Mouse (Mus musculus): ENCODE measurements at regions not wholly inside any gene's neighbourhood (a gene's known extent, or its start where the extent isn't known, plus 50 kb on each side); places are given as distances from the start of the nearest gene placed in this dataset.

DNA sequence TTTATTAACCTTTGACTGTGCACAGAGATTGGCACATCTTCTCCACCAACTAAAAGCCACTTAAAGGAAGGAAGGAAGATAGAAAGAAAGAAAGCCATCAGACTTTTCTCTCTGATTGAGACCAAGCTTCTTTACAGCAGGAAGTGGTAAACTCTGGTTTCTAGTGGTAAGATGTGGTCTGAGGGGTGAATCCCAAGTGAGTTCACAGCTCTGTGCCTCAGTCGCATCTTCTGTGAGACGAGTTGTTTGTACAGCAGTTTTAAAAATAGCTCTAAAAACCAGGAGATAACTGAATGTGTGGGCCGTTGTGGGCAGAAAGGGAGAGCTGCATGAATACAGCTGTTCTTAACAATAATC, 224.8 kb upstream of the Serp2 start:
- no peak for DNase-seq (ENCODE audit: low read depth, low spot score)
- in situ Hi-C loops (cut with MboI; ENCODE audit: low sequenced_read_pairs in 2 of 2, unreplicated experiment in 2 of 2) = no loop called here
- TF ChIP-seq ZC3H11A (IDR thresholded peaks at IDR 0.05; ENCODE audit: borderline replicate concordance, low read depth, low read length) (no peak), MAFK (IDR thresholded peaks at IDR 0.05; ENCODE audit: insufficient read depth, low read depth, low read length) (no peak), ZNF384 (IDR thresholded peaks at IDR 0.05; ENCODE audit: low read depth, low read length) (no peak), CHD2 (IDR thresholded peaks at IDR 0.05; ENCODE audit: low read depth, low read length) (no peak), HCFC1 (IDR thresholded peaks at IDR 0.05; ENCODE audit: borderline replicate concordance, insufficient read depth, low read length) (no peak)
- no peaks in the 10 kb centered on the region for H3K36me3 ChIP-seq (ENCODE audit: control insufficient read depth, insufficient read depth, low read length, poor library complexity, severe bottlenecking)
- no peak overlapping the region for H3K27ac ChIP-seq (ENCODE audit: insufficient read depth, low read depth, low read length, poor library complexity, severe bottlenecking)
- H3K9ac ChIP-seq (ENCODE audit: insufficient read depth, low read depth, low read length, poor library complexity, severe bottlenecking) = no peak overlapping the region
- no peaks in the 10 kb centered on the region for H3K9me3 ChIP-seq (ENCODE audit: control insufficient read depth, insufficient read depth, low read depth, low read length)
- no peaks in the 10 kb centered on the region for H3K4me1 ChIP-seq (ENCODE audit: control insufficient read depth in 2 of 2, insufficient read depth in 2 of 2, low read length in 2 of 2, poor library complexity in 1 of 2)
- no peak overlapping the region for H3K4me3 ChIP-seq (ENCODE audit: insufficient read depth in 1 of 2, low read depth in 1 of 2, low read length in 2 of 2, poor library complexity in 1 of 2, severe bottlenecking in 1 of 2)

DNA sequence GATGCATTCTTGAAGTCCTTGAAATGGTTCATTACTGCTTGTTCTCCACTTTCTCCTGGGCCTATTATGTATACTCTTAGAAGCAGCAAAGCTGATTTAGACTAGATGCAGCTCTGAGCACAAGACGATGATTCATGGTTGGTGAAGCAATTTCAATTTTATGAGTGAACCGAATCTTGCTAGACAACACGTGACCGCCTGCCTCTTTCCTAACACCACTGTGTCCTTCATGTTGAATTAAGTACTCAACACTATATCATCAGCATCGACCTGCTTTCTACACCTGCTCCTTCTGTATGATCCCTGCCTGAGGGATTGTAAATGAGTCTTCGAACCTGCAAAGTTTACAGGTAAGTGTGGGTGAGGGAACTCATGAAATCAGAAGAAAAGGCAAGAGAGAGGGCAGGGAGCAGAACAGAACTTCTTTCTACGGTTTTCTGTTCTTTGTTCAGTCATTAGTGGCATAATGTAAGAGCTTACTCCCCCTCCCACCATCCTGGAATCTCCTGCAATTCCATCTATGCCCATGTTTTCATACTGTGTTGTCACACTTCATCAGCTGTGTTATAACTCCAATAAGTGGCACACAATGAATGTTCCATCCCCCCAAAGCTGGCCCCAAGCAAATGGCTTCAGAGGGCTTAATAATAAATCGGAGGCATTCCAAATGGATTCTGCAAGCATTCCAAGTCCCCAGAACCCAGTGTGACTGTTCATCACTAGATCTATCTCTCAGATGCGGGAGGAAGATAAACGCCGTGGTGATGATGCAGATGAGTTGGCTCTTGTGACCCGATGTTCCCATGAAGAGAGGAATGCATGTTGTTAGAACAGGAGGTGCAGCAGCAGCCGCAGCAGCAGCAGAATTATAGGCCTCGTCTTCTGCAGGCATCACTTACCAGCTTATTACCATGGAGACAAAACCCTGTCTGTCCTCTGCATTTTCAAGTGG, 224.2 kb upstream of the Serp2 start:
- H3K36me3 ChIP-seq (ENCODE audit: control insufficient read depth, insufficient read depth, low read length, poor library complexity, severe bottlenecking) = no peaks in the 10 kb centered on the region
- no peak overlapping the region for H3K27ac ChIP-seq (ENCODE audit: insufficient read depth, low read depth, low read length, poor library complexity, severe bottlenecking)
- H3K4me3 ChIP-seq (ENCODE audit: insufficient read depth in 1 of 2, low read depth in 1 of 2, low read length in 2 of 2, poor library complexity in 1 of 2, severe bottlenecking in 1 of 2) = no peak overlapping the region
- no peaks in the 10 kb centered on the region for H3K9me3 ChIP-seq (ENCODE audit: control insufficient read depth, insufficient read depth, low read depth, low read length)
- DNase-seq (ENCODE audit: low read depth, low spot score) = no peak
- no peak overlapping the region for H3K9ac ChIP-seq (ENCODE audit: insufficient read depth, low read depth, low read length, poor library complexity, severe bottlenecking)
- no peaks in the 10 kb centered on the region for H3K4me1 ChIP-seq (ENCODE audit: control insufficient read depth in 2 of 2, insufficient read depth in 2 of 2, low read length in 2 of 2, poor library complexity in 1 of 2)
- no peak for TF ChIP-seq HCFC1 (IDR thresholded peaks at IDR 0.05; ENCODE audit: borderline replicate concordance, insufficient read depth, low read length)
- TF ChIP-seq ZNF384 (IDR thresholded peaks at IDR 0.05; ENCODE audit: low read depth, low read length) = no peak
- no peak for TF ChIP-seq MAFK (IDR thresholded peaks at IDR 0.05; ENCODE audit: insufficient read depth, low read depth, low read length)
- no peak for TF ChIP-seq CHD2 (IDR thresholded peaks at IDR 0.05; ENCODE audit: low read depth, low read length)
- TF ChIP-seq ZC3H11A (IDR thresholded peaks at IDR 0.05; ENCODE audit: borderline replicate concordance, low read depth, low read length) = no peak
- in situ Hi-C loops (cut with MboI; ENCODE audit: low sequenced_read_pairs in 2 of 2, unreplicated experiment in 2 of 2) = no loop called here

DNA sequence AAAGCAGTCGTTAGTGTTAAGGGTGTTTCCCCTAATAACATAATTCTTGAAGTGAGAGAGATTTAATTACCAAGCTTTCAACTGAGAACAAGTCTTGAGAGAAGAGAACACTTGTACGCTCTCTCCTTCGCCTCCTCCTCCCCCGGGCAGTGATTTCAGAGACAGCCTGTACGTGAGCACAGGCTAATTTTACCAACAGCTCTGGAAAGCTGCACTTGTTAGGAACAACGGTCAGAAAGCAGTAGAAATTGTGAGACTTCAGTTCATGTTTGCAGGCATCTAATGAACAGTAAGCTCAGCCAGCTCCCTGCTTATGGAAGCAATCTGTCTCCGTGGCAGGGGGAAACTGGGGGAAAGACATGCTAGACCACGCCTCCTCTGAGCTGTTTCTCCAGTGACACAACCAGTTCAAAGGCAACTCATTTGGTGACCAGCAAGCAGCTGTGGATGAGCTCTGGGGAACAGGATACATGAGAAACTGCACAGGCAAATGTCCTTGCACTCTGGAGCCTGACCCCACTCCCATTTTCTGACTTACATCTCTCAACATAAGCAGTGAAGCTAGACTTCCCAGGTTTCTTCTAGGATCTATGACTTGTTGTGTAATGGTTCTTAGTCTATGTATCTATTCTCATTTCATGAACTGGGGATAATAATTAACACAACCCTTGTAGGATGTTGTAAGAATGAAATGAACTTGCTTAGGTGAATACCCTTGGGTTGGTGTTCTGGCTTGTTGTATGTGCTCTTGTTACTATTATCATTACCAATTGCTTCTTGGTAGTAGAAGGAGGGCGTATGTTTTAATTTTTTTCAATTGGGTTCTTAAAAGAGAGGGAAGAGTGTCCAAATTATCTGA, 222.1 kb upstream of the Serp2 start:
- H3K4me3 ChIP-seq (ENCODE audit: insufficient read depth in 1 of 2, low read depth in 1 of 2, low read length in 2 of 2, poor library complexity in 1 of 2, severe bottlenecking in 1 of 2) = no peak overlapping the region
- peaks cover 0 to 2% of the 10 kb centered on the region in 2 experiments; a peak in 2 of 4 replicates for H3K4me1 ChIP-seq (ENCODE audit: control insufficient read depth in 2 of 2, insufficient read depth in 2 of 2, low read length in 2 of 2, poor library complexity in 1 of 2)
- H3K27ac ChIP-seq (ENCODE audit: insufficient read depth, low read depth, low read length, poor library complexity, severe bottlenecking) = no peak overlapping the region
- H3K9ac ChIP-seq (ENCODE audit: insufficient read depth, low read depth, low read length, poor library complexity, severe bottlenecking) = no peak overlapping the region
- H3K36me3 ChIP-seq (ENCODE audit: control insufficient read depth, insufficient read depth, low read length, poor library complexity, severe bottlenecking) = no peaks in the 10 kb centered on the region
- TF ChIP-seq HCFC1 (IDR thresholded peaks at IDR 0.05; ENCODE audit: borderline replicate concordance, insufficient read depth, low read length) (no peak), ZC3H11A (IDR thresholded peaks at IDR 0.05; ENCODE audit: borderline replicate concordance, low read depth, low read length) (no peak), MAFK (IDR thresholded peaks at IDR 0.05; ENCODE audit: insufficient read depth, low read depth, low read length) (no peak), CHD2 (IDR thresholded peaks at IDR 0.05; ENCODE audit: low read depth, low read length) (no peak), ZNF384 (IDR thresholded peaks at IDR 0.05; ENCODE audit: low read depth, low read length) (no peak)
- DNase-seq (ENCODE audit: low read depth, low spot score) = no peak
- H3K9me3 ChIP-seq (ENCODE audit: control insufficient read depth, insufficient read depth, low read depth, low read length) = no peaks in the 10 kb centered on the region
- in situ Hi-C loops (cut with MboI; ENCODE audit: low sequenced_read_pairs in 2 of 2, unreplicated experiment in 2 of 2) = no loop called here

DNA sequence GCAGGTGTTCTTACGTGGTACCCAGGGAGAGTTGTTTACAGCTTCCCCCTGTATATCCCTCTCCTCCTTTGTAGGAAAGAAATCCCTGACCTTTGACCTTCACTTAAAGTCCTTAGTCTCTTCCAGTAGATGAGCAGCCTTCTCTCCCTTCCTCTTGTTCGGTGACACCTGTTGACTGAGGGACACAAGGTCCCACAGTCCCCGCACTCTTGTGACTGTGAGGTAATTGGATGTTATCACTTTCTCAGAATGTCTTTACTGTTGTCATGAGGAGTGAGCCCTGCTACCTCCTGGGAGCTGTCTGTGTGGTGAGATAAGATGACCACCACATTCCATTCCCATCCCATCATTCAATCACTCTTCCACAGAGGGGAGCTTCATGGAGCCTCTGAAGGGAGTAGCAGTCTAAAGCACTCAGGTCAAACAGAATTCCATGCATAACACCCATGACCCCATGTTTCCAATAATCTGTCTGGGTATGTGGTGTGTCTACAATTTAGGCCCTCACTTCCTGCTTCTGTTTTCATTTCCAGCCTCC, 218.8 kb upstream of the Serp2 start:
- peaks cover 0 to 2% of the 10 kb centered on the region in 2 experiments; a peak in 2 of 4 replicates for H3K4me1 ChIP-seq (ENCODE audit: control insufficient read depth in 2 of 2, insufficient read depth in 2 of 2, low read length in 2 of 2, poor library complexity in 1 of 2)
- TF ChIP-seq MAFK (IDR thresholded peaks at IDR 0.05; ENCODE audit: insufficient read depth, low read depth, low read length) = no peak
- no peak for TF ChIP-seq ZNF384 (IDR thresholded peaks at IDR 0.05; ENCODE audit: low read depth, low read length)
- H3K9me3 ChIP-seq (ENCODE audit: control insufficient read depth, insufficient read depth, low read depth, low read length) = no peaks in the 10 kb centered on the region
- in situ Hi-C loops (cut with MboI; ENCODE audit: low sequenced_read_pairs in 2 of 2, unreplicated experiment in 2 of 2) = no loop called here
- no peak overlapping the region for H3K4me3 ChIP-seq (ENCODE audit: insufficient read depth in 1 of 2, low read depth in 1 of 2, low read length in 2 of 2, poor library complexity in 1 of 2, severe bottlenecking in 1 of 2)
- H3K27ac ChIP-seq (ENCODE audit: insufficient read depth, low read depth, low read length, poor library complexity, severe bottlenecking) = no peak overlapping the region
- no peak for DNase-seq (ENCODE audit: low read depth, low spot score)
- H3K36me3 ChIP-seq (ENCODE audit: control insufficient read depth, insufficient read depth, low read length, poor library complexity, severe bottlenecking) = no peaks in the 10 kb centered on the region
- no peak overlapping the region for H3K9ac ChIP-seq (ENCODE audit: insufficient read depth, low read depth, low read length, poor library complexity, severe bottlenecking)
